Mouse (Mus musculus): ENCODE measurements around the gene Gm28230.

The Gm28230 gene

DNA sequence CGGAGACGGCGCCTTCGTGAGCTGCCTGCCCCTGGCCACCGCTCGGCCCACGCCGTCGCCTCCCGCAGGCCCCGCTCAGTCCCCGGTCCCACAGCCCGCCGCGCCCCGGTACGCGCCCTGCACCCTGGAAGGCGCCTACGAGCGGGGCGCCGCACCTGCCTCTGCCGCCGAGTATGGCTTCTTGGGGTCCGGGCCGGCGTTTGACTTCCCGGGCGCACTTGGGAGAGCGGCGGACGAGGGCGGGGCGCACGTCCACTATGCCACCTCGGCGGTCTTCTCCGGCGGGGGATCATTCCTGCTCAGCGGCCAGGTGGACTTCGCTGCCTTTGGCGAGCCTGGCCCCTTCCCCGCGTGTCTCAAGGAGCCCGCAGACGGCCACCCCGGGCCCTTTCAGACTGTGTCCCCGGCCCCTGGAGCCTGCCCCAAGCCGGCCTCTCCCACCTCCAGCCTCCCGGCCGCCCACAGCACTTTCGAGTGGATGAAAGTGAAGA is 36.8 kb downstream of the Gm28230 start:
- no peak for DNase-seq (ENCODE audit: low spot score in 2 of 2)

DNA sequence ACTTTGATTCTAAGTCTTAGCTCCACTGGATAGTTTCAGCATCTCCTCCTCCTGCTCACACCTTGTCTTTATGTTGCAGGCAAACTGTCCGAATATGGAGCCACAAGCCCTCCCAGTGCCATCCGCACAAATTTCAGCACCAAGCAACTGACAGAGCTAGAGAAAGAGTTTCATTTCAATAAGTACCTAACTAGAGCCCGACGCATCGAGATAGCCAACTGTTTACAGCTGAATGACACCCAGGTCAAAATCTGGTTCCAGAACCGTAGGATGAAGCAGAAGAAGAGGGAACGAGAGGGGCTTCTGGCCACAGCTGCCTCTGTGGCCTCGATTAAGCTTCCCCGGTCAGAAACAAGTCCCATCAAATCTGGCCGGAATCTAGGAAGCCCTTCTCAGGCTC is 37.4 kb downstream of the Gm28230 start:
- DNase-seq (ENCODE audit: low spot score in 2 of 2), result no peak

DNA sequence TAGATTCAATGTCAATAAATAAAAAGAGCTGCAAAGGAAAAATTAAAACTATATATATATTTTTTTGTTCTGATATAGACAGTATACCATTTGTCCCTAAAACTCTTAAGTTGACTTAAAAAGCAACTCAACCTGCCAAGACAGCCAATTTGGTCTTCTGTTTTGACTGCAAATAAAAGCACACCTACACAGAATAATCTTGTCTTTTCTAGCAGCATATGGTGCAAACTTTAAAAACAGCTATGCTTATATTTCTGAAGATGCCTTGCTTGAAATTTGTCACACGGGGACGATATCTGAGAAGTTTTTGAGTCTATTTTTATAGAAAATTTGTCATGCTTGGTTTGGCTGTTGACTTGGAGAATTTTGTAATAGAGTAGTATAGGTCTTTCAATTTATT is 47.8 kb downstream of the Gm28230 start:
- no peak for DNase-seq (ENCODE audit: low spot score in 2 of 2)

DNA sequence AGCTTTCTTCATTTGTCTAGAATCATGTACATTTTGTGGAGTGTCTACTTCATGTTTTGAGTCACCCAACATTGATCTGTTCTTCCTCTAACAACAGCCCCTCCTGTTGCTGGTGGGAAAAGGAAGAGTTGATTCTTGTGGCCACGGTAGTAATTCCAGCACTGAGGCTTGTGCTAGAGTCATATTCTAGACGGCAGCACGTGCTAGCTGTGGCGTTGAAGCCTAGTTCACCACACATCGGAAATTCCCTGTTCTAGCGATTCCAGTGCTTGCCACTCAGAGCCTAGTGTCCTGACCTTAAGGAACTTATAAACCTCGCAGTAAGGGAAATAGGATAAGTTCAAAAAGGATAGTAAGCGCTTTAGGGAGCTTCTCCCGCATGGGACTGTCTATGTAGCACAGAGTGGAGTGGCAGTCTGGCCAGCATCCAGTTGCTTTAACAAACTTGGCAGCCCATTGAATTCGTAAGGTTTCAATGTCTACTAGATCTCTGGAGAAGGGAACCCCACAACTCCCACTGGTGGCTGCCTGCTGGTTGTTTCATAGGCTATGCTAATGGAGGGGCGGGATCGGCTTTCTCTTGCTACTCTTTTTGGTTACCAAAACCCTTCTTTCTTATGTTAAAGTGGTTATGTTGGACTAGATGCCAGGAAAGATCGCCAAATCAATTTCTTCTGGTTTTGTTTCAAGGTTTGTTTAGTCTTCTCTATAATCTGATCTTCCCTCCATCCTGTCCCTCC is 51.2 kb downstream of the Gm28230 start:
- DNase-seq (ENCODE audit: low spot score in 2 of 2), result no peak

GRCm38 (mm10) chr2:74781386-74781785 is 54.9 kb downstream of the Gm28230 start:
- no peak for DNase-seq (ENCODE audit: low spot score in 2 of 2)

DNA sequence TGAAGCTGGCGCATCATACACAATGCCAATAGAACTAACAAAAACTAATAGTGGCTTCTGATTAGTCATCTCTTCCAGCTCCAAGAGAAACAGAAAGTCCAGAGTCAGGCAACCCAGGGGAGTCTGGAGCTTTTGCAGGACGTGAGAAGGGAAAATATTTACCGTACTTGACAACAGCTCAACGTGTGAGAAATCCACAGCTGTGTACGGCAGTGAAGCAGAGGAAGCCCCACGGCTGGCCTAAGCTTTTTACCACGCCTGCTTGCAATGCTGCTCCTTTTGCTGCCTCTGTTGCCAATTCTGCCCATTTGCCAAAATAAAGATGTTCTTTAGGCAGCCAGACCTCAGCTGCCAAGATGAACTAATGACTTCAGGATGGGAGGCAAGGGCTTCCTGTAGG is 69.0 kb downstream of the Gm28230 start:
- DNase-seq (ENCODE audit: low spot score in 2 of 2), result no peak

All from urinary bladder, postnatal 4 days (tissue).